Mouse (Mus musculus) forebrain, embryonic 10.5 days (tissue): Measurements from ENCODE around the gene Sh3gl1. TPM values are rescaled to one million over a fixed set of nuclear protein-coding genes. Genes with fewer than 3 reads are reported as not detected.
"Not testable (repeated sequence)": the region's sequence is repeated elsewhere in the genome, so short reads cannot be mapped to it uniquely, and the experiment has no call there.

Experiments
- DNase-seq: peaks from one replicate; pipeline ENCODE4 v3.0.0-alpha.2; 2017; ENCODE audit warnings: low spot score; ENCODE audit errors: extremely low spot score
- H3K27ac ChIP-seq: fragments of 300-500 bp; sonication (generic); 2 replicates; pipeline ENCODE4 v1.5.1; 2016; ENCODE audit warnings: mild to moderate bottlenecking
- H3K27me3 ChIP-seq: fragments of 300-500 bp; sonication (generic); 2 replicates; pipeline ENCODE4 v1.6.1; 2016; ENCODE audit warnings: mild to moderate bottlenecking; ENCODE audit not compliant: poor library complexity, severe bottlenecking
- H3K36me3 ChIP-seq: fragments of 300-500 bp; sonication (generic); replicated peaks from 2 replicates; pipeline ENCODE4 v1.6.1; 2016; ENCODE audit warnings: mild to moderate bottlenecking, moderate library complexity
- H3K4me1 ChIP-seq: fragments of 300-500 bp; sonication (generic); 2 replicates; pipeline ENCODE4 v1.6.1; 2016
- H3K4me3 ChIP-seq: fragments of 300-500 bp; sonication (generic); 2 replicates; pipeline ENCODE4 v1.5.1; 2016; ENCODE audit warnings: mild to moderate bottlenecking, moderate library complexity
- H3K9me3 ChIP-seq: fragments of 300-500 bp; sonication (generic); 2 replicates; pipeline ENCODE4 v1.6.1; 2016; ENCODE audit warnings: mild to moderate bottlenecking, moderate library complexity
- WGBS: fragments of 180-500 bp; shearing (Covaris S2); methylation state at CpG from one replicate; pipeline ENCODE4 v1.1.7; 2016; 5-methylcytosine and 5-hydroxymethylcytosine counted together
- polyA plus RNA-seq: library from polyadenylated mRNA; unstranded; fragments of >200 nt; fragmentation: Nextera tagmentation; extraction: Ambion mirVana; gene quantifications from 2 replicates; pipeline ENCODE4 v1.2.1, GENCODE M21; 2016

Gene Sh3gl1
- polyA plus RNA-seq, 1 experiment from 2014 or later, result 152 TPM

DNA sequence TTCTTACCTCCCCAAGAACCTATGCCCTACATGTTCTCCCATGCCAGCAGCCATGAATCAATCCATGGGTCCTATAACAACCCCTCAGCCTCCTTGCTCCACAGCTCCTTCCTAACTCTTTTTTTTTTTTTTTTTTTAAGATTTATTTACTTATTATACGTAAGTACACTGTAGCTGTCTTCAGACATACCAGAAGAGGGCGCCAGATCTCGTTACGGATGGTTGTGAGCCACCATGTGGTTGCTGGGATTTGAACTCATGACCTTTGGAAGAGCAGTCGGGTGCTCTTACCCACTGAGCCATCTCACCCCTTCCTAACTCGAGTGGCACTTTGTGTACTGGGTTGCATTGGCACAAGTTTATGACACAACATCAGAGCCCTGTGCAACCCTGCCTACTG is 29.3 kb upstream of the Sh3gl1 start:
- H3K9me3 ChIP-seq, H3K4me1 ChIP-seq, H3K4me3 ChIP-seq, H3K27ac ChIP-seq, DNase-seq, H3K27me3 ChIP-seq: not testable (repeated sequence)
- WGBS, result 83% methylated on average over 6 of the region's 6 CpGs
- peaks cover 100% of the 10 kb centered on the region for H3K36me3 ChIP-seq

- Histone ChIP-seq H3K36me3 (peaks cover 100% of the 10 kb centered on the region), H3K27me3 (no peaks in the 10 kb centered on the region), H3K9me3 (no peaks in the 10 kb centered on the region; the same call in 1 of the 2 replicates), H3K27ac (no peak overlapping the region), H3K4me3 (no peak overlapping the region), H3K4me1 (no peaks in the 10 kb centered on the region)
- 96% methylated on average over 7 of the region's 7 CpGs for WGBS
- no peak for DNase-seq
Observed at GRCm38 (mm10) chr17:56062081-56062480, 25.6 kb upstream of the Sh3gl1 start.

GRCm38 (mm10) chr17:56057381-56058120 is 21.1 kb upstream of the Sh3gl1 start:
- Histone ChIP-seq H3K27me3 (no peaks in the 10 kb centered on the region), H3K4me1 (0 out of 2 replicates have a peak, but pooled peaks cover 3% of the 10 kb centered on the region), H3K36me3 (peaks cover 98% of the 10 kb centered on the region), H3K4me3 (no peak overlapping the region), H3K9me3 (no peaks in the 10 kb centered on the region), H3K27ac (no peak overlapping the region)
- no peak for DNase-seq
- 84% methylated on average over 11 of the region's 11 CpGs for WGBS

DNA sequence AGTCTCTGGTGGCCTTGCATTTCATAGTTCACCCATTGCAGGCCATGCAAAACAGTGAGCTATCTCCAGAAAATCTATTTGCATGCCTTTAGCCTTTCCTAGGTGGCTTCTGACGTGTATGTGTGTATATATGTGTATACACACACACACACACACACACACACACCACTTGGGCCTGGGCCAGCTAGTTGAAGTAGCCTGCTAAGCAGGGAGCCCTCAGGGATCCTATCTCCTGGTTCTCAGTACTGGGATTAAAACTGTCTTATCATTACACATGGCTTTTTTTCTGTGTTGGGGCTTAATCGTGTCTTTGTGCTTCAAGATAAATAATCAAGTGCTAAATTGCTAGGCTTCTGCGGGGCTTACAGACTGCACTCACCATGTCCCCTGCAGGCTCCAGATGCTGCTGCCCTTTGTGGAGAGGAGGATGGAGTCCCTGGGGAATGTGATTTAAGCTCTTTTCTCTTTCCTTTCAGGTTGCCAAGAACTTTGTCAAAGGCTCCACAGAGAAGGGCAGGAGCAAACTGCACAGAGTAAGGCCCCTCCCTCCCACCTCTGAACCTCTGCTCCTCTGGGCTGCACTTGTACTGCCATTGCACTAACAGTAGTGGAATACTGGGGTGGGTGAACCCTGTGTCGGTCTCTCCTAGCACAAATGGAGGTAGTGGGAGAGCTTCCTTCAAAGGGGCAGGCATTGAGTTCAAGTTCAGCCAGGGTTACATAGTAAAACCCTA is 19.7 kb upstream of the Sh3gl1 start:
- no peaks in the 10 kb centered on the region for H3K27me3 ChIP-seq
- H3K9me3 ChIP-seq, result no peaks in the 10 kb centered on the region
- H3K4me1 ChIP-seq, result 0 out of 2 replicates have a peak, but pooled peaks cover 3% of the 10 kb centered on the region
- H3K27ac ChIP-seq, result no peak overlapping the region
- 78% methylated on average over 4 of the region's 4 CpGs for WGBS
- H3K36me3 ChIP-seq, result peaks cover 98% of the 10 kb centered on the region
- no peak overlapping the region for H3K4me3 ChIP-seq
- no peak for DNase-seq

DNA sequence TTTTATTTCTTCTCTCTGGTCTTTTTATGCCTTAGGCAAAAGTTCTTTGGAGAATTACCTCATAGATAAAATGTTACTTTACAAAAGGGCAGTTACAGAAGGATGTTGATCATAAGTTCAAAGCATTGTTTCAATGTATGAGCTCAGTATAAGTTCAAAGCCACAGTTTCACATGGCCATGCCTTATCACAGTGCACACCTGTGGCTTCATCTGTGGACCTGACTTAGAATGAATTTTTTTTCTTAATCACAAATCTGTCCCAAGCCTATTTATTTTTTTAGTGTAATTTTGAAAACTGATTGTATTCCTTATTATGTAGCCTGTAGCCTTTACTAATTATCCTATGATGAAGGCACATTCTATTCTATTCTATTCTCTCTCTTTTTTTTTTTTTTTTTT is 18.5 kb upstream of the Sh3gl1 start:
- no peaks in the 10 kb centered on the region for H3K9me3 ChIP-seq
- no peak for DNase-seq
- H3K36me3 ChIP-seq, result peaks cover 98% of the 10 kb centered on the region
- no peak overlapping the region for H3K4me3 ChIP-seq
- H3K27ac ChIP-seq, result no peak overlapping the region
- H3K27me3 ChIP-seq, result no peaks in the 10 kb centered on the region
- H3K4me1 ChIP-seq, result 0 out of 2 replicates have a peak, but pooled peaks cover 3% of the 10 kb centered on the region

GRCm38 (mm10) chr17:56051369-56051768 is 14.9 kb upstream of the Sh3gl1 start:
- H3K27me3 ChIP-seq, result no peaks in the 10 kb centered on the region
- DNase-seq, result no peak
- no peak overlapping the region for H3K27ac ChIP-seq
- H3K4me1 ChIP-seq, result 0 out of 2 replicates have a peak, but pooled peaks cover 3% of the 10 kb centered on the region
- no peaks in the 10 kb centered on the region for H3K9me3 ChIP-seq
- peaks cover 98% of the 10 kb centered on the region for H3K36me3 ChIP-seq
- 93% methylated on average over 5 of the region's 5 CpGs for WGBS
- no peak overlapping the region for H3K4me3 ChIP-seq

DNA sequence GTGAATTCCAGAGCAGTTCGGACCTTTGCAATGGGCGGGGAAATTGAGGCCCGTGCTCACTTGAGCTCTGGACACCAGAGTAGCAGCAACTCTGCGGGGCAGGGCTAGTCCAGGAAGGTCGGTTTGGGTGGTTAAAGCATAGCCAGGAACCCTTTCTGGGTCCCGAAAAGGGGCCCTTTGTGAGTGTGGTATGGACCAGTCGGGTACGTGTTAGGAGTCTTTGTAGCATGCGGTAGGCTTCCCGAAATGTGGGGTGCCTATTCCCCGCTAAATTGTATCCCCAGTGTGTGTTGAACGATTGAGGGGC is 4.4 kb upstream of the Sh3gl1 start:
- under 1% methylated on average over 12 of the region's 12 CpGs for WGBS
- peaks cover 36% of the 10 kb centered on the region for H3K36me3 ChIP-seq
- peak overlapping the region; percentile 96 for H3K27ac ChIP-seq
- H3K4me1 ChIP-seq, result peaks cover 29% of the 10 kb centered on the region
- no peak for DNase-seq
- H3K4me3 ChIP-seq, result peak overlapping the region; percentile 91
- no peaks in the 10 kb centered on the region for H3K9me3 ChIP-seq
- H3K27me3 ChIP-seq, result no peaks in the 10 kb centered on the region

- peak within 1 kb of the TSS; percentile 96 for H3K27ac ChIP-seq
- no peaks in the 10 kb centered on the region for H3K9me3 ChIP-seq
- no peaks in the 10 kb centered on the region for H3K27me3 ChIP-seq
- peak; percentile 95 for DNase-seq
- H3K4me3 ChIP-seq, result peak within 1 kb of the TSS; percentile 91
- WGBS, result under 1% methylated on average over 68 of the region's 68 CpGs
- H3K4me1 ChIP-seq, result peaks cover 34% of the 10 kb centered on the region
- peaks cover 30% of the 10 kb centered on the region for H3K36me3 ChIP-seq
Observed at GRCm38 (mm10) chr17:56040030-56040856, 3.8 kb upstream of the Sh3gl1 start, which contains the start of gene Chaf1a. Gene Chaf1a (plus strand): TSS chr17:56040439.

GRCm38 (mm10) chr17:56039345-56039744 is 2.9 kb upstream of the Sh3gl1 start:
- Histone ChIP-seq H3K9me3 (no peaks in the 10 kb centered on the region), H3K36me3 (peaks cover 29% of the 10 kb centered on the region), H3K27me3 (no peaks in the 10 kb centered on the region), H3K27ac (peak overlapping the region; percentile 96; the same call in 1 of the 2 replicates), H3K4me3 (peak overlapping the region; percentile 91), H3K4me1 (peaks cover 42% of the 10 kb centered on the region)
- no peak for DNase-seq
- WGBS, result 80% methylated on average over 4 of the region's 4 CpGs

DNA sequence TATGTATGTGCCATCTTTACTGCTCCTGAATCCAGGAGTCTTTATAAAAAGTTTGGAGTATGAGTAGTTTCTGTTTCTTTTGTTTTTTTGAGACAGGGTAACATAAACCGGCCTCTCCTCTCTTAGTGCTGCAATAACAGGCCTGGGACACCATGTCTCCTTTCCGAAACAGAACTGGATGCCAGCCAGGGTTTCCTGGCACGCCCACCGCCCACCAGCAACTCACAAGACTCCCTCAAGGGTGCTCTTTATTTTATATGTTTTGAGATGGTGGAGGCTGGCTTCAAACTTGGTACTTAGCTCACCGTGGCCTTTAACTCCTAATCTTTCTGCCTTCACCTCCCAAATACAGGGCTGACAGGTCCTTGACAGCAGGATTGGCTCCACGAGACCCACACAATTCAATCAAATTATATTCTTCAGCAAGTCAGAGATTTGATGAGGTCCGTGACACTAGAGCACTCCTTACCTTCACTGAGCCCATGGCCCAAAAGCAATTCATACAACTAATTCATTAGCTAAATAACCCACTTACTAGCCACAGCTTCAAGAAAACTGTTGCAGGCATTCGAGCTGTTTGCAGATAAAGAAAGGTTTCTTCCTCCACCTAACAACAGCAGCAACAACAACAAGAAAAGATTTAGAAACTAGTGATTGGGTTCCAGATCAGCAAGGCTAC is 2.3 kb upstream of the Sh3gl1 start:
- DNase-seq, result no peak
- Histone ChIP-seq H3K27me3 (no peaks in the 10 kb centered on the region), H3K4me3 (no peak overlapping the region), H3K9me3 (no peaks in the 10 kb centered on the region), H3K36me3 (peaks cover 29% of the 10 kb centered on the region), H3K4me1 (peaks cover 42% of the 10 kb centered on the region), H3K27ac (no peak overlapping the region)
- WGBS, result 86% methylated on average over 8 of the region's 8 CpGs

DNA sequence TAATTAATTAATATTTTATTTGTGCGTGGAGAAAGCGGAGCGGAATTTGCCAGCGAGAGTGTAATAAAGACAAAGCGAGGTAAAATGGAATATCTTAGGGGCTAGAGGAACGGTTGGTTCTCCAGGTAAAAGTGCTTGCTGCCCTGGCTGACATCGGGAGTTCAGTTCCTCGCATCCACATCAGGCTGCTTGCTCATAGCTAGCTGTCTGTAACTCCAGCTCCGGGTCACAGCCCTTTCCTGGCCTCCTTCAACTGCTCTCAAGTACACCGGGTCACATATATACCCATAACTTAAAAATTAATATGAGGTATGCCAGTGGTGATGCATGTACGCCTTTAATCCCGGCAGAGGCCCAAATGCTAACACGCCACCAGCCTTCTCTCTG is 459 bp upstream of the Sh3gl1 start:
- H3K36me3 ChIP-seq, result peaks cover 34% of the 10 kb centered on the region
- DNase-seq, result no peak
- WGBS, result 40% methylated on average over 13 of the region's 13 CpGs
- H3K4me3 ChIP-seq, result peak overlapping the region; percentile 92
- H3K27me3 ChIP-seq, result no peaks in the 10 kb centered on the region
- H3K27ac ChIP-seq, result peak overlapping the region; percentile 94
- peaks cover 39% of the 10 kb centered on the region for H3K4me1 ChIP-seq
- H3K9me3 ChIP-seq, result no peaks in the 10 kb centered on the region

DNA sequence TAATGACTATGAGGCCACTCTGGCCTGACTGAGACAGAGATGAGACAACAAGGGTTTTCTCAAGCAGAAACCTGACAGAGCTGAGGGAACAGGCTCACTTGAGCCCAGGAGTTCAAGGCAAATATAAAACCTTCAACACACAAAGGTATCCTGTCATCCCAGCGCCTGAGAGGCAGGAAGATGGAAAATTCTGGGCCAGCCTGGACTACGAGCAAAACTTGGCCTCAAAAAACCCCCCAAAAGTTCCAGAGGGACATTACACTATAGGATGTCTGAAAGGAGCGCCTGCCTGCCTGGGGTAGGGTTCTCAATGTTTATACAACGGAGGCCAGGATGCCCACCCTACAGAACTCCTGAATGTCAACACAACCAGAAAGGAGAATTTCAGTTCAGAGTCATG is 1.2 kb downstream of the Sh3gl1 start:
- peaks cover 47% of the 10 kb centered on the region for H3K36me3 ChIP-seq
- peak overlapping the region; percentile 92 for H3K4me3 ChIP-seq
- H3K9me3 ChIP-seq, result no peaks in the 10 kb centered on the region
- DNase-seq, result no peak
- H3K27ac ChIP-seq, result no peak overlapping the region
- H3K4me1 ChIP-seq, result peaks cover 27% of the 10 kb centered on the region
- H3K27me3 ChIP-seq, result no peaks in the 10 kb centered on the region
- 83% methylated on average over 4 of the region's 4 CpGs for WGBS
